Mouse (Mus musculus): ENCODE data around the gene Agrn. TPM values are rescaled to one million over a fixed set of nuclear protein-coding genes. Genes with fewer than 3 reads are reported as not detected.

The Agrn gene
- polyA plus RNA-seq, 1 experiment from 2014 or later: 83.7 TPM

- Histone ChIP-seq H3K9ac (no peak overlapping the region), H3K9me3 (0 out of 2 replicates have a peak, but pooled peaks cover 5% of the 10 kb centered on the region), H3K27me3 (no peaks in the 10 kb centered on the region), H3K27ac (no peak overlapping the region), H3K4me3 (no peak overlapping the region), H3K36me3 (no peaks in the 10 kb centered on the region), H3K4me1 (no peaks in the 10 kb centered on the region), H3K4me2 (no peak overlapping the region)
- ATAC-seq (ENCODE audit: insufficient number of reproducible peaks, insufficient read depth, low FRiP score, low TSS enrichment, low read depth): no peak
- WGBS: 76% methylated on average over 12 of the region's 12 CpGs
Observed at GRCm38 (mm10) chr4:156133943-156134605, 63.2 kb downstream of the Agrn start.

GRCm38 (mm10) chr4:156133334-156133733, 64.0 kb downstream of the Agrn start:
- Histone ChIP-seq H3K27ac (no peak overlapping the region), H3K4me3 (no peak overlapping the region), H3K4me2 (no peak overlapping the region), H3K9ac (no peak overlapping the region), H3K27me3 (no peaks in the 10 kb centered on the region), H3K9me3 (0 out of 2 replicates have a peak, but pooled peaks cover under 1% of the 10 kb centered on the region), H3K36me3 (no peaks in the 10 kb centered on the region), H3K4me1 (no peaks in the 10 kb centered on the region)
- WGBS: 67% methylated on average over 5 of the region's 5 CpGs
- ATAC-seq (ENCODE audit: insufficient number of reproducible peaks, insufficient read depth, low FRiP score, low TSS enrichment, low read depth): no peak

DNA sequence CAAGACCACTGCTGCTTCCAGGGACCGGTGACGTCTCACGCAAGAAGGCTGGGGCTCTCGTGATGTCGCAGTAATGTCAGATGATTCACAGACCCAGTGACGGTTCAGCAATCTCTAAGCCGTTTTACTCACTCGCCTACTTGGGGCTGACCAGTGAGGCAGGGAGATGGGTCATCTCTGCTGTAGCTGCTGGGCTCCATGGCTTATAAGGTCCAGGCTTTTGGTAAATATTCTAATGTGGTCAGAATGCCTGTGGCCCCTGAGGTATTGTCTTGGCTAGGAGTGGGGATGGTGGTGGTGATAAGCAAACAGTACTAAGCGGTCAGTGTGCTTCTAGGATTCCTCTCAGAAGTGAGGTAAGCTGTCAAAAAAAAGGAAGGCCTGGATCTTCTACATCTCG, 66.3 kb downstream of the Agrn start:
- Histone ChIP-seq H3K4me3 (no peak overlapping the region), H3K27me3 (no peaks in the 10 kb centered on the region), H3K9me3 (no peaks in the 10 kb centered on the region), H3K4me1 (no peaks in the 10 kb centered on the region), H3K36me3 (peaks cover 20% of the 10 kb centered on the region), H3K9ac (no peak overlapping the region), H3K4me2 (no peak overlapping the region), H3K27ac (no peak overlapping the region)
- WGBS: 87% methylated on average over 10 of the region's 10 CpGs
- ATAC-seq (ENCODE audit: insufficient number of reproducible peaks, insufficient read depth, low FRiP score, low TSS enrichment, low read depth): no peak

DNA sequence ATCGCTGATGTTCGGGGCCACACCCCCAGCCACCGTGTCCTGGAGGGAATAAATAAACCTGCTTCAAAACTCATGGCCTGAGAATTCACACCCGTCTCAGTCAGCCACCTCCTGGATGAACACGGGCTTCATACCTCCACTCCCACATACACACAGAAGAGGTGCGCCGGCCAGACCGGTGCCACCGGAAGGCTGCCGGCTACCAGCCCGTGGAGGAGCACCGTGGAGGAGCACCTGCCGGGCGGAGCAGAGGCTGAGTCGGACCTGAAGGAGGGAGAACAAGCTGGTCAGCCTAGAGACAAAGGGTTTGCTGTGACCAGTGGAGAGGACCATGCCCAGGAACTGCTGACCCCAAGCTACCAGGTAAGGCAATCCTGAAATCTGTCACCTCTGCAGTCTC, 66.9 kb downstream of the Agrn start, which contains the start of gene Rnf223:
Gene Rnf223, plus strand, starts transcription at position 78 of the 400 bp plus-strand sequence.
- Histone ChIP-seq H3K36me3 (peaks cover 25% of the 10 kb centered on the region), H3K4me1 (no peaks in the 10 kb centered on the region), H3K4me3 (no peak within 1 kb of the TSS), H3K9ac (no peak within 1 kb of the TSS), H3K27me3 (no peaks in the 10 kb centered on the region), H3K27ac (no peak within 1 kb of the TSS), H3K4me2 (no peak within 1 kb of the TSS), H3K9me3 (no peaks in the 10 kb centered on the region)
- no peak for ATAC-seq (ENCODE audit: insufficient number of reproducible peaks, insufficient read depth, low FRiP score, low TSS enrichment, low read depth)
- WGBS: 82% methylated on average over 15 of the region's 15 CpGs

- H3K4me1 ChIP-seq: no peaks in the 10 kb centered on the region
- no peak overlapping the region for H3K9ac ChIP-seq
- no peaks in the 10 kb centered on the region for H3K27me3 ChIP-seq
- H3K36me3 ChIP-seq: peaks cover 42% of the 10 kb centered on the region
- H3K27ac ChIP-seq: no peak overlapping the region
- H3K4me2 ChIP-seq: no peak overlapping the region
- H3K4me3 ChIP-seq: no peak overlapping the region
- WGBS: 73% methylated on average over 5 of the region's 5 CpGs
- no peaks in the 10 kb centered on the region for H3K9me3 ChIP-seq
- no peak for ATAC-seq (ENCODE audit: insufficient number of reproducible peaks, insufficient read depth, low FRiP score, low TSS enrichment, low read depth)
Observed at GRCm38 (mm10) chr4:156128746-156129145, 68.5 kb downstream of the Agrn start.

DNA sequence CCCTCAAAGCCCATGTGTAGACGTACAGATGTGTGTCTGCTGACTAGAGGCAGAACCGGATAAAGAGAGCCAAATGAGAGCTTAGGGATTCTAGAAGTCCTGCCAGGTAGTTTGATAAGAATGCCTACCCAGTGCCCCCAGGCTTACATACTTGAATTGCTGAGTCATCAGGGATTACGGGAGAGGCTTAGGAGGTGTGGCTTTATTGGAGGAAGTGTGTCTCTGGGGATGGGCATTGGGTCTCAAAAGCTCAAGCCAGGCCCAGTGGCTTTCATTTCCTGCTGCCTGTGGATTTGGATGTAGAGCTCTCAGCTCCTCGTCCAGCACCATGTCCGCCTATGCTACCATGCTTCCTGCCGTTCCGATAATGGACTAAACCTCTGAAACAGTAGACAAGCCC, 70.4 kb downstream of the Agrn start:
- ATAC-seq (ENCODE audit: insufficient number of reproducible peaks, insufficient read depth, low FRiP score, low TSS enrichment, low read depth): no peak
- no peak overlapping the region for H3K27ac ChIP-seq
- H3K9me3 ChIP-seq: no peaks in the 10 kb centered on the region
- H3K9ac ChIP-seq: no peak overlapping the region
- no peak overlapping the region for H3K4me2 ChIP-seq
- H3K4me3 ChIP-seq: no peak overlapping the region
- 80% methylated on average over 7 of the region's 7 CpGs for WGBS
- peaks cover 61% of the 10 kb centered on the region for H3K36me3 ChIP-seq
- H3K27me3 ChIP-seq: no peaks in the 10 kb centered on the region
- no peaks in the 10 kb centered on the region for H3K4me1 ChIP-seq

DNA sequence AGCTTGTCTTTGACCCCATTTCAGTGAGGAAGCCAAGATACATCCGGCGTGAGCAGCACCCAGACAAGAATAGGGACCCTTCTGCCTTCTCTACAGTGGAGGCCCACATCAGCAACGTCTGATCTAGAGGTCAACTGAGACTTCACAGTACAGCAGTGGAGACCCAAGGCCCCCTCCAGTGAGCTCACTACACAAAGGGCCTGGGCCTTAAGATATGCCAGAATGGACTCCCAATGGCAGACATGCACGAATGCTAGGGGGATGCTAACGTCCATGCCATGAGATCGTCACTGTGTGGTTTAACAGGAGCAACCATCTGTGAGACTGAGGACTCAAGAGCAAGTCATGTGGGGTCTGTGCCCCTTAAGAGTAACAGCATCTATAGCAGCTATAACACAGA, 71.9 kb downstream of the Agrn start:
- no peaks in the 10 kb centered on the region for H3K9me3 ChIP-seq
- no peak overlapping the region for H3K4me3 ChIP-seq
- H3K4me1 ChIP-seq: no peaks in the 10 kb centered on the region
- H3K9ac ChIP-seq: no peak overlapping the region
- 95% methylated on average over 6 of the region's 6 CpGs for WGBS
- no peak overlapping the region for H3K4me2 ChIP-seq
- H3K36me3 ChIP-seq: peaks cover 75% of the 10 kb centered on the region
- H3K27me3 ChIP-seq: no peaks in the 10 kb centered on the region
- ATAC-seq (ENCODE audit: insufficient number of reproducible peaks, insufficient read depth, low FRiP score, low TSS enrichment, low read depth): no peak
- H3K27ac ChIP-seq: no peak overlapping the region

DNA sequence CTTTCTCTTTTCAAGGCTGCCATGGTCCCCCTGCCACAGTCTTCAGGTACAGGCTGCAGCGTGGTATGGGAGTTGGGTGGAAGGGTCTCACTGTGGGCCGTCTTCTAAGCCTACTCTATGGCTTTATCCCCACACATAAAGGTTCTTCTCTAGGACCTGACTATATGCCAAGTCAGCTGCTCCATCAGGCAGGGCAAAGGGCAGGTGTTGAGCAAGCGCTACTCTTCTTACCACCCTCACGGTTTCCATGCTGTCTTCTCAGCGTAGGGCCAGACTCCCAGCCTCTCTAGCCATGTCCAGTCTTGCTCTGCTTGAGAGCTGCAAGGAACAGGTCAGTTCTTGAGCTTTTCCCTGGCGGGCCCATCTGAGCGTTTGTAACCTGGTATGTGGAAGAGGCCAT, 73.2 kb downstream of the Agrn start:
- ATAC-seq (ENCODE audit: insufficient number of reproducible peaks, insufficient read depth, low FRiP score, low TSS enrichment, low read depth): no peak
- H3K27me3 ChIP-seq: no peaks in the 10 kb centered on the region

More for the DNA sequence above, 73.2 kb downstream of the Agrn start:
- Histone ChIP-seq H3K27ac (no peak overlapping the region), H3K36me3 (peaks cover 88% of the 10 kb centered on the region), H3K4me1 (no peaks in the 10 kb centered on the region), H3K9ac (no peak overlapping the region), H3K4me3 (no peak overlapping the region), H3K9me3 (no peaks in the 10 kb centered on the region), H3K4me2 (no peak overlapping the region)
- 96% methylated on average over 7 of the region's 7 CpGs for WGBS

Small RNA genes lying within 50 kb of the gene (microRNA-seq; reads per million reads assigned to microRNA genes)
- 2.4 reads per million, percentile 7 among the genes with 10 or more reads in this experiment for gene Mir7658

Other genes with a start within 250 kb of the Agrn start
- 39.5 and 43.6 TPM in 2 replicates for gene C1qtnf12, start 235.2 kb downstream of the Agrn start, polyA plus RNA-seq (2015; fragmentation: Nextera tagmentation; extraction: Ambion mirVana)
- 16.2 and 18.4 TPM in 2 replicates for gene B3galt6, start 204.8 kb downstream of the Agrn start, polyA plus RNA-seq (2015; fragmentation: Nextera tagmentation; extraction: Ambion mirVana)
- 154 and 156 TPM in 2 replicates for gene Sdf4, start 204.6 kb downstream of the Agrn start, polyA plus RNA-seq (2015; fragmentation: Nextera tagmentation; extraction: Ambion mirVana)
- gene Tnfrsf4, start 183.6 kb downstream of the Agrn start, polyA plus RNA-seq (2015; fragmentation: Nextera tagmentation; extraction: Ambion mirVana): 1.3 TPM in 1 of 2 replicates, not detected in the other
- gene Tnfrsf18, start 171.3 kb downstream of the Agrn start, polyA plus RNA-seq (2015; fragmentation: Nextera tagmentation; extraction: Ambion mirVana): 3.0 and 4.1 TPM in 2 replicates
- 2.0 and 2.7 TPM in 2 replicates for gene Ttll10, start 138.1 kb downstream of the Agrn start, polyA plus RNA-seq (2015; fragmentation: Nextera tagmentation; extraction: Ambion mirVana)
- 40.3 and 43.8 TPM in 2 replicates for gene 9430015G10Rik, start 87.5 kb downstream of the Agrn start, polyA plus RNA-seq (2015; fragmentation: Nextera tagmentation; extraction: Ambion mirVana)
- 0.30 and 0.40 TPM in 2 replicates for gene Rnf223, start 67.0 kb downstream of the Agrn start, polyA plus RNA-seq (2015; fragmentation: Nextera tagmentation; extraction: Ambion mirVana)
- gene Isg15, start 3.3 kb upstream of the Agrn start, polyA plus RNA-seq (2015; fragmentation: Nextera tagmentation; extraction: Ambion mirVana): 1.6 and 2.1 TPM in 2 replicates
- 2.3 and 2.9 TPM in 2 replicates for gene AW011738, start 5.8 kb upstream of the Agrn start, polyA plus RNA-seq (2015; fragmentation: Nextera tagmentation; extraction: Ambion mirVana)
- 0.62 and 1.1 TPM in 2 replicates for gene Perm1, start 18.4 kb upstream of the Agrn start, polyA plus RNA-seq (2015; fragmentation: Nextera tagmentation; extraction: Ambion mirVana)
- 29.9 and 30.7 TPM in 2 replicates for gene Plekhn1, start 37.4 kb upstream of the Agrn start, polyA plus RNA-seq (2015; fragmentation: Nextera tagmentation; extraction: Ambion mirVana)
- 77.8 and 86.3 TPM in 2 replicates for gene Noc2l, start 38.5 kb upstream of the Agrn start, polyA plus RNA-seq (2015; fragmentation: Nextera tagmentation; extraction: Ambion mirVana)
- gene Samd11, start 58.2 kb upstream of the Agrn start, polyA plus RNA-seq (2015; fragmentation: Nextera tagmentation; extraction: Ambion mirVana): 0.62 and 0.66 TPM in 2 replicates
- not detected in 2 replicates for gene Vmn2r-ps159, start 133.6 kb upstream of the Agrn start, polyA plus RNA-seq (2015; fragmentation: Nextera tagmentation; extraction: Ambion mirVana)